Mouse (Mus musculus) hindbrain, embryonic 12.5 days (tissue): ENCODE measurements at regions not wholly inside any gene's neighbourhood (a gene's known extent, or its start where the extent isn't known, plus 50 kb on each side); places are given as distances from the start of the nearest gene placed in this dataset.
A peak's percentile ranks its signal among the peaks of the same experiment; 100 is the strongest.

Source experiments
- ATAC-seq: fragments of 200-750 bp; cut with Nextera tagmentation; 2 replicates; pipeline ENCODE4 v1.8.0; 2017; ENCODE audit warnings: moderate TSS enrichment; ENCODE audit not compliant: low FRiP score
- H3K27ac ChIP-seq: fragments of 300-500 bp; sonication (generic); 2 replicates; pipeline ENCODE4 v1.5.1; 2016; ENCODE audit warnings: mild to moderate bottlenecking
- H3K27me3 ChIP-seq: fragments of 300-500 bp; sonication (generic); 2 replicates; pipeline ENCODE4 v1.6.1; 2016; ENCODE audit warnings: mild to moderate bottlenecking
- H3K36me3 ChIP-seq: fragments of 300-500 bp; sonication (generic); 2 replicates; pipeline ENCODE4 v1.6.1; 2016; ENCODE audit warnings: mild to moderate bottlenecking
- H3K4me1 ChIP-seq: fragments of 300-500 bp; sonication (generic); 2 replicates; pipeline ENCODE4 v1.6.1; 2016
- H3K4me2 ChIP-seq: fragments of 300-500 bp; sonication (generic); replicated peaks from 2 replicates; pipeline ENCODE4 v1.6.1; 2016; ENCODE audit warnings: mild to moderate bottlenecking
- H3K4me3 ChIP-seq: fragments of 300-500 bp; sonication (generic); 2 replicates; pipeline ENCODE4 v1.5.1; 2016; ENCODE audit warnings: mild to moderate bottlenecking
- H3K9ac ChIP-seq: fragments of 300-500 bp; sonication (generic); 2 replicates; pipeline ENCODE4 v1.6.1; 2016; ENCODE audit warnings: mild to moderate bottlenecking, moderate library complexity
- H3K9me3 ChIP-seq: fragments of 300-500 bp; sonication (generic); replicated peaks from 2 replicates; pipeline ENCODE4 v1.6.1; 2016; ENCODE audit warnings: mild to moderate bottlenecking
- WGBS: fragments of 180-500 bp; shearing (Covaris S2); methylation state at CpG from one replicate; pipeline ENCODE4 v1.1.7; 2016; 5-methylcytosine and 5-hydroxymethylcytosine counted together

GRCm38 (mm10) chr14:25378717-25379224, 80.2 kb upstream of the Zmiz1 start:
- Histone ChIP-seq H3K27me3 (no peaks in the 10 kb centered on the region), H3K9ac (peak overlapping the region; percentile 77), H3K27ac (peak overlapping the region; percentile 100), H3K4me1 (peaks cover 40% of the 10 kb centered on the region), H3K4me2 (peak overlapping the region; percentile 61), H3K9me3 (no peaks in the 10 kb centered on the region), H3K36me3 (no peaks in the 10 kb centered on the region), H3K4me3 (peak overlapping the region; percentile 36)
- ATAC-seq, result peak; percentile 30; the same call in 1 of the 2 replicates
- 2% methylated on average over 13 of the region's 13 CpGs for WGBS

- no peaks in the 10 kb centered on the region for H3K36me3 ChIP-seq
- no peak overlapping the region for H3K4me2 ChIP-seq
- H3K27ac ChIP-seq, result no peak overlapping the region
- H3K9me3 ChIP-seq, result no peaks in the 10 kb centered on the region
- no peak overlapping the region for H3K9ac ChIP-seq
- no peak overlapping the region for H3K4me3 ChIP-seq
- WGBS, result 85% methylated on average over 4 of the region's 4 CpGs
- H3K4me1 ChIP-seq, result peaks cover 24% of the 10 kb centered on the region
- H3K27me3 ChIP-seq, result peaks cover 3% of the 10 kb centered on the region; the same call in 1 of the 2 replicates
- ATAC-seq, result no peak
Measured at GRCm38 (mm10) chr14:25383169-25383824, 75.7 kb upstream of the Zmiz1 start.

DNA sequence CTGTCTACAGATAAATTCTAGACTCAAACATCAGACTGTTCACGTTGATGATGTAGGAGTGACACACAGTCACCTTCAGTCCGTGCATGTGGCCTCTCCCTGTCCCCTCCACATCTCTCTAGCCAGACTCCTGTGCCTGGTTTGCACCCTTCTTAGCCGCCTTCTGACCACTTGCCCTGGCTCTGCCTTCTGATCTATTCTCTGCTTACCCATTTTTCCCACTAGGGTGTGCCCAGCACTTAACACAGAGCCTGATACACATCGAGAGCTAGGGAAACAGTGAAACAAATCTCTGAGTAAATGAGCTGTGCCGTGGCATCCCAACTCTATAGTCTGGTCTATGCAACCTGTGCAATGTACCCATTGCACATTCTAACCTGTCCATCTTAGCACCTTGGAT, 73.3 kb upstream of the Zmiz1 start:
- H3K4me1 ChIP-seq, result peaks cover 8% of the 10 kb centered on the region; the same call in 1 of the 2 replicates
- no peak overlapping the region for H3K4me3 ChIP-seq
- no peak for ATAC-seq
- H3K4me2 ChIP-seq, result no peak overlapping the region
- no peak overlapping the region for H3K27ac ChIP-seq
- WGBS, result 70% methylated on average over 5 of the region's 5 CpGs
- H3K9me3 ChIP-seq, result no peaks in the 10 kb centered on the region
- peaks cover 3% of the 10 kb centered on the region; the same call in 1 of the 2 replicates for H3K27me3 ChIP-seq
- H3K9ac ChIP-seq, result no peak overlapping the region
- H3K36me3 ChIP-seq, result no peaks in the 10 kb centered on the region

DNA sequence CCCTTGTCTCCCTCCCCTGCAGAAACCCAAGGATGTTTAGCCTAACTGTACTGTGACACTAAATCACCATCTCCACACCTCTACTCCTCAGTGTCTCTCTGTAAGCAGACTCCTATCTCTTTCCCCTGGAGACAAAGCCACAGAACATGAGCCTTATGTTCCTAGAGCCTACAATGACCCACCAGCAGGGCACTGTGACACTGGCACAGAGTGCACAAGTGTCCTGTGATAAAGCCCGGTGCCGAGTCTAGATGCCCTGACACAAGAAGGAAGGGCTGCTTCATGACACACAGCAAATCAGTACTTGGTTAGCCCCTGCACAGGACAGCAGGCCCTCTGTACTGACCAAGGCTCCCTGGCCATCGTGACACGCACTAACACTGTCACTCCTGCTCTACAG, 71.2 kb upstream of the Zmiz1 start:
- Histone ChIP-seq H3K36me3 (no peaks in the 10 kb centered on the region), H3K27ac (no peak overlapping the region), H3K9me3 (no peaks in the 10 kb centered on the region), H3K4me3 (no peak overlapping the region), H3K27me3 (peaks cover 3% of the 10 kb centered on the region; the same call in 1 of the 2 replicates), H3K4me2 (no peak overlapping the region), H3K4me1 (peaks cover 8% of the 10 kb centered on the region; the same call in 1 of the 2 replicates), H3K9ac (no peak overlapping the region)
- 93% methylated on average over 4 of the region's 4 CpGs for WGBS
- ATAC-seq, result no peak

GRCm38 (mm10) chr14:25389314-25389713, 69.7 kb upstream of the Zmiz1 start:
- peak; percentile 22; the same call in 1 of the 2 replicates for ATAC-seq
- Histone ChIP-seq H3K4me1 (peaks cover 8% of the 10 kb centered on the region; the same call in 1 of the 2 replicates), H3K4me2 (no peak overlapping the region), H3K27ac (no peak overlapping the region), H3K4me3 (no peak overlapping the region), H3K36me3 (no peaks in the 10 kb centered on the region), H3K9ac (no peak overlapping the region), H3K9me3 (no peaks in the 10 kb centered on the region), H3K27me3 (peaks cover 3% of the 10 kb centered on the region; the same call in 1 of the 2 replicates)
- whole genome bisulfite sequencing, result 5% methylated on average over 2 of the region's 2 CpGs

GRCm38 (mm10) chr14:25392412-25392811, 66.6 kb upstream of the Zmiz1 start:
- Histone ChIP-seq H3K9ac (no peak overlapping the region), H3K27ac (no peak overlapping the region), H3K4me2 (no peak overlapping the region), H3K9me3 (no peaks in the 10 kb centered on the region), H3K4me1 (peaks cover 20% of the 10 kb centered on the region), H3K36me3 (no peaks in the 10 kb centered on the region), H3K4me3 (no peak overlapping the region), H3K27me3 (peaks cover 5% of the 10 kb centered on the region; the same call in 1 of the 2 replicates)
- 68% methylated on average over 6 of the region's 6 CpGs for WGBS
- no peak for ATAC-seq

DNA sequence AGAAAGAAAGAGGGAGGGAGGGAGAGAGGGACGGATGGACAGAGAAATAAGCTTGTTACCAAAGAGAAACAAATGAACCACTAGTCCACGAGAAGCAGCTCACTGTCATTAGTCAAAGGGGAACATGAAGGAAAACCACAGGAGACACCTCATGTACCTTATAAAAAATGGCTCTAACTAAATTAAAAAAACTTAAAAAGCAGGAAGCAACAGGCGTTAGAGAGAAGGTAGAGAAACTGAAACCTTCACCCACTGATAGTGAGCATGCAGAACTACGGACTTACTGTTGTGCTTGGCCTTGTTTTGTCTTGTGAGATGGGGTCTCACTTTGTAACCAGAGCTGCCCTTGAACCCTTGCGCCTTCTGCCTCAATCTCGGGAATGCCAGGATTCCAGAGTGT, 66.0 kb upstream of the Zmiz1 start:
- 71% methylated on average over 6 of the region's 6 CpGs for WGBS
- peaks cover 25% of the 10 kb centered on the region for H3K4me1 ChIP-seq
- H3K4me3 ChIP-seq, result no peak overlapping the region
- H3K9ac ChIP-seq, result no peak overlapping the region
- no peak overlapping the region for H3K27ac ChIP-seq
- no peaks in the 10 kb centered on the region for H3K9me3 ChIP-seq
- H3K4me2 ChIP-seq, result no peak overlapping the region
- peaks cover 5% of the 10 kb centered on the region; the same call in 1 of the 2 replicates for H3K27me3 ChIP-seq
- H3K36me3 ChIP-seq, result no peaks in the 10 kb centered on the region
- no peak for ATAC-seq

DNA sequence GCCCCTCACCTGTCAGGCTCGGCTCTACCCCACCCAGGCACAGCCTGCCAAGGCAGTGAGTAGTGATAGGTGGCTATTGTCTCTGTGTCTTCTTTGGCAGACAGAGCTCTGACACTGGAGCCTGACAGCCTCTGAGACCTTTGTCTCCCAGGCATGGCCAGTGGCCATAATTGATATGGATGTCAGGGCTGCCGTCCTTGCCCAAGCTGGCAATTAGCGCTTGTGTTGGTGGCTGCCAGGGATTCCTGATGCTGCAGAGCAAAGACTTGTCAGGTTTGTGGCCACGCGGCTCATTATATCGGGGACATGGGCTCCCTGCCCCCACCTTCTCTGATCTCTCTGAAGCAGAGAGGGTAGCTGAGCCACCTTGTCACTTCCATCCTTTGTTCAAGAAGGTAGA, 64.1 kb upstream of the Zmiz1 start:
- Histone ChIP-seq H3K36me3 (no peaks in the 10 kb centered on the region), H3K4me2 (no peak overlapping the region), H3K9me3 (no peaks in the 10 kb centered on the region), H3K27me3 (0 out of 2 replicates have a peak, but pooled peaks cover 3% of the 10 kb centered on the region), H3K4me1 (peaks cover 40% of the 10 kb centered on the region), H3K9ac (no peak overlapping the region), H3K27ac (no peak overlapping the region), H3K4me3 (no peak overlapping the region)
- WGBS, result 47% methylated on average over 6 of the region's 6 CpGs
- no peak for ATAC-seq

DNA sequence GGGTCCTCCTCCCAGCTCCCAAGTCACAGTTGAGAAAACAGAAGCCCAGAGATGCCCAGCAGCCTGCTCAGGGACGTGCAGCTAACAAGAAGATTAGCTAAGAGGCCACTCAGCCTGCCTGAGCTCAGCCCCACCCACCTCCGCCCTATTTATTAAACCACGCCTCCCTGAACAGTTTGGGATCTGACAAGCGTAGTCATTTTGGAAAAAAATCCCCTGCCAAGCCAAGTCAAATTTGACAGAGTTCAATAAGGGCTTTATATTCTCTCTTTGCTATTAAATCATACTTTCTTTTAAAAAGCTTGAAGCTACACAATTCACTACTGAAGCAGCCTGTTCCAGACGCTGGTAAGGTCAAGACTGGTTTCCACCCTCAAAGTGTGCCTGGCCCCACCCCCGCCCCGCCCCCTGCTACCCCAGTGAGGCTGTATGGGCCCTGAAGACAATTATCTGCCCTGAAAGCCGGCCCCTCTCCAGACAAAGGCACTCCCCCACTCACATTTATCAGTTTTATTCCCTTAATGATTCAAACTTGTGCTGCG, 61.9 kb upstream of the Zmiz1 start:
- ATAC-seq, result peak; percentile 87
- Histone ChIP-seq H3K27me3 (peaks cover 3% of the 10 kb centered on the region; the same call in 1 of the 2 replicates), H3K27ac (peak overlapping the region; percentile 91), H3K4me2 (peak overlapping the region; percentile 35), H3K4me3 (no peak overlapping the region), H3K4me1 (peaks cover 39% of the 10 kb centered on the region), H3K9ac (no peak overlapping the region), H3K36me3 (no peaks in the 10 kb centered on the region), H3K9me3 (no peaks in the 10 kb centered on the region)
- under 1% methylated on average over 9 of the region's 9 CpGs for WGBS

DNA sequence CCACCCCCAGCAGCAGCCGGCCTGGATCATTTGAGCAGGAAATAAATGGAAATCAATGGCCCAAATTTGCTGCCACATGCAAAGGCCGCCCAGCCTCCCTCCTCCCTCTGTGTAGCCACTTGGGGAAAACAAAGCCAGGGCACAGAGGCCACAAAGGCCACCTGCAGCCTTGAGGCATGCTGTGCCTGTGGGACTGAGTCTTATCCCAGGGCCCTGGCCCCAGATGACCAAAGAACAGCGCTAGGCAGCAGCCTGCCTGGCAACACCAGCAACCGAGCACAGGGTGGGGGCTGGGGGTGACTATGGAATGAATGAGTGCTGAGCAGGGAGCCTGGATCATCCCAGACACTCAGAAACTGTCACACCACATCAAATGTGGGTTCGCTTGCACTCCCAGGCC, 61.2 kb upstream of the Zmiz1 start:
- H3K9me3 ChIP-seq, result no peaks in the 10 kb centered on the region
- peak overlapping the region; percentile 35 for H3K4me2 ChIP-seq
- peaks cover 8% of the 10 kb centered on the region for H3K27me3 ChIP-seq
- H3K27ac ChIP-seq, result peak overlapping the region; percentile 91
- no peak overlapping the region; the same call in 1 of the 2 replicates for H3K9ac ChIP-seq
- H3K4me3 ChIP-seq, result no peak overlapping the region
- H3K36me3 ChIP-seq, result no peaks in the 10 kb centered on the region
- 8% methylated on average over 5 of the region's 5 CpGs for WGBS
- H3K4me1 ChIP-seq, result peaks cover 42% of the 10 kb centered on the region
- peak; percentile 69 for ATAC-seq

DNA sequence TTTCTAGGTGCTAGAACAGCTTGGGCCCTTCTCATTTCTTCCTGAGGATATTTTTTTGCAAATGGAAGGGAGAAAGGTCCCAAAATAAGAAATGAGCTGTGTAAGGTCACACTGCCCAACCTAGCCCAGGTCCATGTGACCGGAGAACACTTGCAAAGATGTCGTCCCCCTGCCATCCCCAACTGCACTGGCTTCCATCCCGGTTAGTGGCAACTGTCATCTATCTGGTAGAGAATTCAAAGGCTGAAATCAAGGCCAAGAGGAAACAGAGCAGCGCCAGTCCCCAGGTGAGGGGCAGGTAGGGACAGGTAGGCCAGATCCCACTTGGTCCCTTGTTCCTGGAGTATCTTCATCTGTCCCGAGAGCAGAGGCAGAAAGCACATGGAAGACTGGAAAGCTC, 60.2 kb upstream of the Zmiz1 start:
- Histone ChIP-seq H3K36me3 (no peaks in the 10 kb centered on the region), H3K4me2 (no peak overlapping the region), H3K27me3 (peaks cover 16% of the 10 kb centered on the region), H3K9ac (no peak overlapping the region), H3K9me3 (no peaks in the 10 kb centered on the region), H3K4me3 (no peak overlapping the region), H3K27ac (no peak overlapping the region), H3K4me1 (peaks cover 43% of the 10 kb centered on the region)
- no peak for ATAC-seq
- WGBS, result 88% methylated on average over 5 of the region's 5 CpGs

DNA sequence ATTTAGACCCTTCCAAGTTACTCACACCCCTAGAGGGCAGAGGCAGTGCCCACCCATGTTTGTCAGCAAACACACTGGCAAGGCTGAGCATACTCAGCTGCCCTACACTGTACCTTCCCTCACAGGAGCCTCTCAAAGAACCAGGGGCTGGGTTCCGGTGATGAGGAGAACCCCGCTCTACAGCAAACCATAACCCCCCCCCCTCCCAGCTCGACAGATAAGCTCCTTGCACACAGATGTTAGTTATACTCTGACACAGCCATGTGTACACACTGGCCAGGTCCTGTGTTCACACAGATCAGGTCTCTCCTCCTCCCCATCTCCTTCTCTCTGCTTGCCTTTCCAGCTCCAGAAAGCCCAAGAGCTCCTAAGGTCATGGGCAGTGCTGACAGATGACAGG, 59.7 kb upstream of the Zmiz1 start:
- Histone ChIP-seq H3K4me2 (no peak overlapping the region), H3K27ac (no peak overlapping the region), H3K4me1 (peaks cover 43% of the 10 kb centered on the region), H3K9me3 (no peaks in the 10 kb centered on the region), H3K36me3 (no peaks in the 10 kb centered on the region), H3K27me3 (peaks cover 20% of the 10 kb centered on the region), H3K9ac (no peak overlapping the region), H3K4me3 (no peak overlapping the region)
- no peak for ATAC-seq
- WGBS, result 87% methylated on average over 3 of the region's 3 CpGs
